Mouse (Mus musculus): ENCODE measurements around the gene Wdr44. TPM values are rescaled to one million over a fixed set of nuclear protein-coding genes. Genes with fewer than 3 reads are reported as not detected.

Wdr44 gene
- total RNA-seq (2014; rRNA removed) (7.7 and 7.8 TPM in 2 replicates), polyA plus RNA-seq (2015; fragmentation: Nextera tagmentation; extraction: Ambion mirVana) (19.1 and 19.6 TPM in 2 replicates)

DNA sequence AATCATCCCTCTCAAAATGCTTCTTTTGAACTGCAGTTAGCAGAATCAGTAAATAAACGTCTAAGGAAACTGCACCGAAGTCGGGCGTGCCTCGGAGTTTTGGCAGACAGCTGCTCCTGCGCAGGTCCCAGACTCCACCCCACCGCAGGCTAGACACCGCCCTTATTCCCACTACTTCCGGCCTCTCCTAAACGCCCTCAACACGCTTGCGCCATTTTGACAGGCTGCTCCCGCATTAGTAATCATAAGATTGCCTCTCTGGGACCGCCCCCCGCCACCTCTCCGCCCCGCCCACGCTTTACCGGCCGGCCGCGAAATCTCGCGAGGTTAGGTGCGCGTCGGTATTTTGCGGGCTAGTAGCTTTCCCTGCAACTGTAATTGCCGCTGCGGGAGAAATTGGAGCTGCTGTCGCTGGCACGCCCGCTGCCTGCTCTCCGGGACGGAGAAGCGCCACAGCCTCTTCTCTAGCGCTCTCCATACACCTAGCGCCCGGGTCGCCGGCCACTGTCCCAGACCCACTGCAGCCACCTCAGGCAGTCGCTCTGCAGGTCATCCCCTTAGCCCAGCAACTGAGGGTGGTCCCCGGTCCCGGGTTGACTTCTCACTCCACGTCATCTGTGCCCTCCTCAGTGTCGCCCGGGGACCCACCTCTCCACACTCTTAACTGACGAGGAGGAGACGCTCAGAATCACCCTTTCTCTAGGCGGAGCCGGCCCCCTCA, at the start of gene Wdr44:
TSS of gene Wdr44 (plus strand) at position 330 of the 721 bp plus-strand sequence.
- TF ChIP-seq CTCF (IDR thresholded peaks at IDR 0.05; ENCODE audit: low read depth), result no peak
- peak; percentile 92 for DNase-seq (ENCODE audit: low spot score)
- Histone ChIP-seq H3K4me2 (ENCODE audit: low read depth, low read length) (peak within 1 kb of the TSS; percentile 59), H3K4me1 (ENCODE audit: insufficient read depth, low read length) (no peaks in the 10 kb centered on the region), H3K27me3 (ENCODE audit: insufficient read depth, low read length) (no peaks in the 10 kb centered on the region), H3K27ac (peak within 1 kb of the TSS; percentile 81), H3K9me3 (ENCODE audit: low read length) (no peaks in the 10 kb centered on the region), H3K36me3 (ENCODE audit: insufficient read depth, low read length) (no peaks in the 10 kb centered on the region), H3K9ac (replicated peaks; ENCODE audit: low read length) (peak within 1 kb of the TSS; percentile 64), H3K4me3 (ENCODE audit: low read length) (peak within 1 kb of the TSS; percentile 61)
- ATAC-seq, result peak; percentile 99
- 15% methylated on average over 51 of the region's 51 CpGs for WGBS

DNA sequence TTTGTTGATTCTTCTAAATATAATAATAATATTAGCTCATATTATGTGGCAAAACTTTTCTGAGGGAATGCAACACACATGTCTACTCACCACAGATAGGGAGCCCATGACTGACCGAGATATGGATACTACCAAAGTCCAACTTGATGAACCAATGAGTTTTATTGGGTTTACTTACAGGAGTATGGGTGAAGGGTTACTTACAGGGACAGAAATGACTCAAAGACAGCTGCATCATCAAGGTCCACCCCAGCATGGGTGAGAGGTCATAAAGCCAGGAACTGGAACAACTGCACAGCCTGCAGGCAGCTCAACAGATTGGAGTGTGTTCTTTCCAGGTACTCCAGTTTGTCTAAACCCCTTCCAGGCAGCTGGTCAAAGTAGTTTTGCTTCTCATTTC, 44.5 kb upstream of the Wdr44 start:
- 78% methylated on average over 1 of the region's 1 CpGs for WGBS
- ATAC-seq (no peak), DNase-seq (ENCODE audit: low spot score) (no peak)
- Histone ChIP-seq H3K9ac (replicated peaks; ENCODE audit: low read length) (no peak overlapping the region), H3K4me1 (ENCODE audit: insufficient read depth, low read length) (no peaks in the 10 kb centered on the region), H3K27ac (no peak overlapping the region), H3K27me3 (ENCODE audit: insufficient read depth, low read length) (no peaks in the 10 kb centered on the region), H3K9me3 (ENCODE audit: low read length) (no peaks in the 10 kb centered on the region), H3K36me3 (ENCODE audit: insufficient read depth, low read length) (no peaks in the 10 kb centered on the region), H3K4me3 (ENCODE audit: low read length) (no peak overlapping the region), H3K4me2 (ENCODE audit: low read depth, low read length) (no peak overlapping the region)
- TF ChIP-seq CTCF (IDR thresholded peaks at IDR 0.05; ENCODE audit: low read depth), result no peak

DNA sequence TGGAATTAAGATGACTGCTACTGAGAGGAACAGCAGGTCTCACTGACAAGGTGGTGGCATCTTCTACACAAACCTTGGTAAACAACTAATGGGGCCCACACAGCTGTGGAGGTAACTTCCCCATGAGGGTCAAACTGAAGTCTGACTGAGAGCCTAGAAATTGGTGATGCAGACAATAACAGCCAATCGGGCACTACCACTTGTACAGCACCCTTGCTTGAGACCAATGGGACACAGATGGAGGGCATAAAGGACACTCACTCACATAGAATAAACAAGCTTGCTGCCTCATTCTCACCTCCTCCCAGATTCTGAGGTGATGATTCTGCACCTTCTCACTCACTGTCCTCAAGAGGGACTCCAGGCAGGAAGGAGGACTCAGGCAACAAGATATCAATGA, 30.6 kb upstream of the Wdr44 start:
- Histone ChIP-seq H3K27ac (no peak overlapping the region), H3K4me2 (ENCODE audit: low read depth, low read length) (no peak overlapping the region), H3K9ac (replicated peaks; ENCODE audit: low read length) (no peak overlapping the region), H3K4me1 (ENCODE audit: insufficient read depth, low read length) (no peaks in the 10 kb centered on the region), H3K36me3 (ENCODE audit: insufficient read depth, low read length) (no peaks in the 10 kb centered on the region), H3K9me3 (ENCODE audit: low read length) (no peaks in the 10 kb centered on the region), H3K27me3 (ENCODE audit: insufficient read depth, low read length) (no peaks in the 10 kb centered on the region), H3K4me3 (ENCODE audit: low read length) (no peak overlapping the region)
- WGBS, result 96% methylated on average over 1 of the region's 1 CpGs
- TF ChIP-seq CTCF (IDR thresholded peaks at IDR 0.05; ENCODE audit: low read depth), result no peak
- no peak for DNase-seq (ENCODE audit: low spot score)
- no peak for ATAC-seq

DNA sequence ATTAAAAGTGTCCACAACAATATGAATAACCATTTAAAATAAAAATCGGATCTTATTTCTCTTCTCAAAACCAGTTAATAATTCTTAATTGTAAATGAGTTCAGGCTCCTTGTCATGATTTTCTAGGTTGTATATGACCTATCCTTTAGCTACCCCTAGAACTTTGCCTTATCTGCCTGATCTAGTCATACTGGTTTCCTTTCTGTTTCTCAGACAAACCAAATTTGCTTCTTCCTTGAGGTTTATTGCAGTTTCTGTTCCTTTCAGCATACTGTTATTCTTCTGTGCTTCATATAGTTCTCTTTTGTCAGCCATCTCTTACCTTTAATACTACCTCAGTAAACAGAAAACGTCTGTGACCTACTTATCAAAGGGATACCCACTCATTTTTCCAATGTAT, 19.7 kb upstream of the Wdr44 start:
- Histone ChIP-seq H3K4me2 (ENCODE audit: low read depth, low read length) (no peak overlapping the region), H3K9me3 (ENCODE audit: low read length) (no peaks in the 10 kb centered on the region), H3K36me3 (ENCODE audit: insufficient read depth, low read length) (no peaks in the 10 kb centered on the region), H3K27ac (no peak overlapping the region), H3K9ac (replicated peaks; ENCODE audit: low read length) (no peak overlapping the region), H3K4me3 (ENCODE audit: low read length) (no peak overlapping the region), H3K4me1 (ENCODE audit: insufficient read depth, low read length) (no peaks in the 10 kb centered on the region), H3K27me3 (ENCODE audit: insufficient read depth, low read length) (no peaks in the 10 kb centered on the region)
- TF ChIP-seq CTCF (IDR thresholded peaks at IDR 0.05; ENCODE audit: low read depth), result no peak
- DNase-seq (ENCODE audit: low spot score), result no peak
- WGBS, result 74% methylated on average over 2 of the region's 2 CpGs
- no peak for ATAC-seq

- no peak for TF ChIP-seq CTCF (IDR thresholded peaks at IDR 0.05; ENCODE audit: low read depth)
- Histone ChIP-seq H3K27ac (no peak overlapping the region), H3K4me2 (ENCODE audit: low read depth, low read length) (no peak overlapping the region), H3K27me3 (ENCODE audit: insufficient read depth, low read length) (no peaks in the 10 kb centered on the region), H3K4me3 (ENCODE audit: low read length) (no peak overlapping the region), H3K9ac (replicated peaks; ENCODE audit: low read length) (no peak overlapping the region), H3K9me3 (ENCODE audit: low read length) (no peaks in the 10 kb centered on the region), H3K36me3 (ENCODE audit: insufficient read depth, low read length) (no peaks in the 10 kb centered on the region), H3K4me1 (ENCODE audit: insufficient read depth, low read length) (no peaks in the 10 kb centered on the region)
- WGBS, result 68% methylated on average over 1 of the region's 1 CpGs
- no peak for ATAC-seq
- no peak for DNase-seq (ENCODE audit: low spot score)
These were observed 17.4 kb upstream of the Wdr44 start for GRCm38 (mm10) chrX:23675450-23675849.

- no peak overlapping the region for H3K27ac ChIP-seq
- H3K9me3 ChIP-seq (ENCODE audit: low read length), result no peaks in the 10 kb centered on the region
- no peak for TF ChIP-seq CTCF (IDR thresholded peaks at IDR 0.05; ENCODE audit: low read depth)
- no peak overlapping the region for H3K4me3 ChIP-seq (ENCODE audit: low read length)
- 79% methylated on average over 2 of the region's 2 CpGs for WGBS
- H3K27me3 ChIP-seq (ENCODE audit: insufficient read depth, low read length), result no peaks in the 10 kb centered on the region
- no peak overlapping the region for H3K4me2 ChIP-seq (ENCODE audit: low read depth, low read length)
- H3K9ac ChIP-seq (replicated peaks; ENCODE audit: low read length), result no peak overlapping the region
- H3K36me3 ChIP-seq (ENCODE audit: insufficient read depth, low read length), result no peaks in the 10 kb centered on the region
- no peak for DNase-seq (ENCODE audit: low spot score)
- ATAC-seq, result no peak
- no peaks in the 10 kb centered on the region for H3K4me1 ChIP-seq (ENCODE audit: insufficient read depth, low read length)
These were observed 16.3 kb upstream of the Wdr44 start for GRCm38 (mm10) chrX:23676583-23676982.

DNA sequence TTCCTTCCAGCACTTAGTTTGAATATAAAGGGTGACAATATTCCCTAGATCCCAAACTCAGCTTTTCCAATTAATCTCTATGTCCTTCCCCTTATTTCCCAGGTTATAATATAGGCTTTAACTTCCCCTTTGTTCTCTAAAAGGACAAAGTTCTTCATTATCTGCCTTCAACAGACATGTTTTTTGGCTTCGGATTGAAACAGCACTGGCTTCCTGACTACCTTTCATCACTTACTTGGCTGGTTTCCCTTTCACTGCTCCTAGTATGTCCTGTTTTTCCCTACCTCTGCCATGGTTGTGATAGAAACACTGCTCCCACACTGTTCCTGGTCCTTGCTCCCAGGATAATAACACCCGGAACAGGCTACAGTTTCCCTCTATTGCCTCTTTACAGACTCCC, 15.3 kb upstream of the Wdr44 start:
- no peak for TF ChIP-seq CTCF (IDR thresholded peaks at IDR 0.05; ENCODE audit: low read depth)
- H3K4me1 ChIP-seq (ENCODE audit: insufficient read depth, low read length), result no peaks in the 10 kb centered on the region
- no peaks in the 10 kb centered on the region for H3K27me3 ChIP-seq (ENCODE audit: insufficient read depth, low read length)
- H3K36me3 ChIP-seq (ENCODE audit: insufficient read depth, low read length), result no peaks in the 10 kb centered on the region
- H3K27ac ChIP-seq, result no peak overlapping the region
- DNase-seq (ENCODE audit: low spot score) (no peak), ATAC-seq (no peak)
- no peak overlapping the region for H3K9ac ChIP-seq (replicated peaks; ENCODE audit: low read length)
- no peaks in the 10 kb centered on the region for H3K9me3 ChIP-seq (ENCODE audit: low read length)
- H3K4me3 ChIP-seq (ENCODE audit: low read length), result no peak overlapping the region
- 80% methylated on average over 2 of the region's 2 CpGs for WGBS
- H3K4me2 ChIP-seq (ENCODE audit: low read depth, low read length), result no peak overlapping the region
